8 mouse cellular contexts compared by ENCODE assay signal in genomic region chr4:95507946-95508311, GRCm38 (mm10).
"Had no signal": no experiment of that assay in that cellular context is flagged by ENCODE, and none has a peak within 500 bp of the region (broad histone marks: within the 10 kb centered on the region; RNA-seq: fewer than 3 reads in every experiment).

No protein-coding gene starts in this region.

- H3K9me3 ChIP-seq: midbrain, embryonic 10.5 days; neural tube, embryonic 12.5 days had no signal

- H3K4me2 ChIP-seq: neural tube, embryonic 12.5 days had no signal

- ATAC-seq: inflammation-experienced regulatory T-cells, adult 6 months had no signal

- H3K27ac ChIP-seq: layer of hippocampus, adult 2 months; liver, embryonic 14.5 days; midbrain, embryonic 10.5 days; neural tube, embryonic 12.5 days had no signal

- H3K36me3 ChIP-seq: midbrain, embryonic 10.5 days; neural tube, embryonic 12.5 days had no signal

- DNase-seq: lung, adult 18-20 months; lung, postnatal 10 days had no signal

- H3K9ac ChIP-seq: liver, embryonic 14.5 days; neural tube, embryonic 12.5 days had no signal

- H3K4me3 ChIP-seq: layer of hippocampus, adult 2 months; midbrain, embryonic 10.5 days; myocyte; neural tube, embryonic 12.5 days had no signal

- H3K27me3 ChIP-seq: neural tube, embryonic 12.5 days had no signal

- H3K4me1 ChIP-seq: midbrain, embryonic 10.5 days had no signal
